Mouse (Mus musculus) thymus, adult 2 months (tissue): ENCODE data around the gene Arntl. TPM values are rescaled to one million over a fixed set of nuclear protein-coding genes. Genes with fewer than 3 reads are reported as not detected.

ENCODE experiments used
- DNase-seq: peaks from one replicate; pipeline ENCODE4 v3.0.0; 2021
- H3K27ac ChIP-seq: fragments of 200-500 bp; 2 replicates; pipeline ENCODE4 v1.5.1; 2012; ENCODE audit warnings: low read length, control low read depth; ENCODE audit not compliant: control insufficient read depth, insufficient read depth
- H3K27me3 ChIP-seq: fragments of 200-500 bp; 2 replicates; pipeline ENCODE4 v1.6.1; 2012; ENCODE audit warnings: mild to moderate bottlenecking, low read length, moderate library complexity, mixed read lengths; ENCODE audit not compliant: control insufficient read depth, insufficient read depth
- H3K36me3 ChIP-seq: fragments of 200-500 bp; 2 replicates; pipeline ENCODE4 v1.6.1; 2012; ENCODE audit warnings: mild to moderate bottlenecking, low read length, moderate library complexity; ENCODE audit not compliant: control insufficient read depth, insufficient read depth
- H3K4me1 ChIP-seq: fragments of 200-500 bp; replicated peaks from 2 replicates; pipeline ENCODE4 v1.6.1; 2012; ENCODE audit warnings: low read length; ENCODE audit not compliant: control insufficient read depth, insufficient read depth
- H3K4me3 ChIP-seq: fragments of 200-500 bp; 2 replicates; pipeline ENCODE4 v1.5.1; 2012; ENCODE audit warnings: mild to moderate bottlenecking, low read length, control low read depth, moderate library complexity; ENCODE audit not compliant: control insufficient read depth, insufficient read depth
- CTCF ChIP-seq: fragments of 200-500 bp; IDR thresholded peaks from 2 replicates; pipeline ENCODE4 v1.5.1; 2012; ENCODE audit warnings: mild to moderate bottlenecking, control low read depth, low read length, moderate library complexity, borderline replicate concordance; ENCODE audit not compliant: control insufficient read depth, poor library complexity, insufficient read depth; ENCODE audit errors: extremely low read depth
- POLR2A ChIP-seq: fragments of 200-500 bp; IDR thresholded peaks from 2 replicates; pipeline ENCODE4 v1.6.1; 2012; ENCODE audit warnings: mild to moderate bottlenecking, low read length, control low read depth, moderate library complexity; ENCODE audit not compliant: control insufficient read depth, poor library complexity, insufficient read depth; ENCODE audit errors: extremely low read depth
- WGBS: fragments of 180-500 bp; shearing (Covaris S2); methylation state at CpG from one replicate; pipeline ENCODE4 v1.1.7; 2018; 5-methylcytosine and 5-hydroxymethylcytosine counted together
- polyA plus RNA-seq: library from polyadenylated mRNA; depleted of rRNA; stranded (reverse); fragments of >200 nt; gene quantifications from 2 replicates; pipeline ENCODE4 v1.2.3, GENCODE M21; 2012; rRNA removed

Gene Arntl
- 39.3 and 43.9 TPM in 2 replicates for polyA plus RNA-seq

GRCm38 (mm10) chr7:113206644-113207470, at the start of gene Arntl:
Gene Arntl (plus strand): TSS chr7:113207465.
- WGBS: 2% methylated on average over 52 of the region's 52 CpGs
- Histone ChIP-seq H3K27me3 (no peaks in the 10 kb centered on the region), H3K36me3 (no peaks in the 10 kb centered on the region), H3K4me1 (peaks cover 21% of the 10 kb centered on the region), H3K4me3 (peak within 1 kb of the TSS; percentile 88), H3K27ac (peak within 1 kb of the TSS; percentile 57)
- DNase-seq: peak; percentile 91
- TF ChIP-seq CTCF: no peak
- peak; percentile 73 for TF ChIP-seq POLR2A

GRCm38 (mm10) chr7:113161077-113161698, 46.1 kb upstream of the Arntl start:
- Histone ChIP-seq H3K4me1 (no peaks in the 10 kb centered on the region), H3K27me3 (no peaks in the 10 kb centered on the region), H3K27ac (no peak overlapping the region), H3K36me3 (no peaks in the 10 kb centered on the region), H3K4me3 (no peak overlapping the region)
- no peak for DNase-seq
- 82% methylated on average over 8 of the region's 8 CpGs for WGBS
- TF ChIP-seq CTCF (no peak), POLR2A (no peak)

- 68% methylated on average over 4 of the region's 4 CpGs for WGBS
- H3K36me3 ChIP-seq: no peaks in the 10 kb centered on the region
- TF ChIP-seq CTCF: no peak
- no peak for TF ChIP-seq POLR2A
- no peak for DNase-seq
- H3K4me1 ChIP-seq: 0 out of 2 replicates have a peak, but pooled peaks cover 2% of the 10 kb centered on the region
- no peak overlapping the region for H3K27ac ChIP-seq
- no peak overlapping the region for H3K4me3 ChIP-seq
- no peaks in the 10 kb centered on the region for H3K27me3 ChIP-seq
Observed at GRCm38 (mm10) chr7:113164719-113165118, 42.5 kb upstream of the Arntl start.

GRCm38 (mm10) chr7:113167092-113167491, 40.2 kb upstream of the Arntl start:
- 0 out of 2 replicates have a peak, but pooled peaks cover 2% of the 10 kb centered on the region for H3K4me1 ChIP-seq
- no peaks in the 10 kb centered on the region for H3K27me3 ChIP-seq
- DNase-seq: peak; percentile 37
- 21% methylated on average over 8 of the region's 8 CpGs for WGBS
- no peak overlapping the region for H3K27ac ChIP-seq
- TF ChIP-seq POLR2A (no peak), CTCF (no peak)
- no peak overlapping the region for H3K4me3 ChIP-seq
- no peaks in the 10 kb centered on the region for H3K36me3 ChIP-seq

GRCm38 (mm10) chr7:113168609-113169008, 38.7 kb upstream of the Arntl start:
- no peak for DNase-seq
- Histone ChIP-seq H3K36me3 (no peaks in the 10 kb centered on the region), H3K27me3 (no peaks in the 10 kb centered on the region), H3K4me3 (no peak overlapping the region), H3K4me1 (0 out of 2 replicates have a peak, but pooled peaks cover 2% of the 10 kb centered on the region), H3K27ac (no peak overlapping the region)
- TF ChIP-seq POLR2A: no peak
- no peak for TF ChIP-seq CTCF
- WGBS: 85% methylated on average over 8 of the region's 8 CpGs

GRCm38 (mm10) chr7:113172425-113172824, 34.8 kb upstream of the Arntl start:
- TF ChIP-seq POLR2A (no peak), CTCF (no peak)
- no peak for DNase-seq
- Histone ChIP-seq H3K27ac (no peak overlapping the region), H3K27me3 (no peaks in the 10 kb centered on the region), H3K4me3 (no peak overlapping the region), H3K36me3 (no peaks in the 10 kb centered on the region), H3K4me1 (no peaks in the 10 kb centered on the region)
- WGBS: 60% methylated on average over 2 of the region's 2 CpGs
